Mouse (Mus musculus) thymus, adult 2 months (tissue): ENCODE measurements around the gene Fam171a2. TPM values are rescaled to one million over a fixed set of nuclear protein-coding genes. Genes with fewer than 3 reads are reported as not detected.
"Not testable (repeated sequence)": the region's sequence is repeated elsewhere in the genome, so short reads cannot be mapped to it uniquely, and the experiment has no call there.

Experiments used
- DNase-seq: peaks from one replicate; pipeline ENCODE4 v3.0.0; 2021
- H3K27ac ChIP-seq: fragments of 200-500 bp; 2 replicates; pipeline ENCODE4 v1.5.1; 2012; ENCODE audit warnings: low read length, control low read depth; ENCODE audit not compliant: control insufficient read depth, insufficient read depth
- H3K27me3 ChIP-seq: fragments of 200-500 bp; 2 replicates; pipeline ENCODE4 v1.6.1; 2012; ENCODE audit warnings: mild to moderate bottlenecking, low read length, moderate library complexity, mixed read lengths; ENCODE audit not compliant: control insufficient read depth, insufficient read depth
- H3K36me3 ChIP-seq: fragments of 200-500 bp; 2 replicates; pipeline ENCODE4 v1.6.1; 2012; ENCODE audit warnings: mild to moderate bottlenecking, low read length, moderate library complexity; ENCODE audit not compliant: control insufficient read depth, insufficient read depth
- H3K4me1 ChIP-seq: fragments of 200-500 bp; replicated peaks from 2 replicates; pipeline ENCODE4 v1.6.1; 2012; ENCODE audit warnings: low read length; ENCODE audit not compliant: control insufficient read depth, insufficient read depth
- H3K4me3 ChIP-seq: fragments of 200-500 bp; 2 replicates; pipeline ENCODE4 v1.5.1; 2012; ENCODE audit warnings: mild to moderate bottlenecking, low read length, control low read depth, moderate library complexity; ENCODE audit not compliant: control insufficient read depth, insufficient read depth
- CTCF ChIP-seq: fragments of 200-500 bp; IDR thresholded peaks from 2 replicates; pipeline ENCODE4 v1.5.1; 2012; ENCODE audit warnings: mild to moderate bottlenecking, control low read depth, low read length, moderate library complexity, borderline replicate concordance; ENCODE audit not compliant: control insufficient read depth, poor library complexity, insufficient read depth; ENCODE audit errors: extremely low read depth
- POLR2A ChIP-seq: fragments of 200-500 bp; IDR thresholded peaks from 2 replicates; pipeline ENCODE4 v1.6.1; 2012; ENCODE audit warnings: mild to moderate bottlenecking, low read length, control low read depth, moderate library complexity; ENCODE audit not compliant: control insufficient read depth, poor library complexity, insufficient read depth; ENCODE audit errors: extremely low read depth
- WGBS: fragments of 180-500 bp; shearing (Covaris S2); methylation state at CpG from one replicate; pipeline ENCODE4 v1.1.7; 2018; 5-methylcytosine and 5-hydroxymethylcytosine counted together
- polyA plus RNA-seq: library from polyadenylated mRNA; depleted of rRNA; stranded (reverse); fragments of >200 nt; gene quantifications from 2 replicates; pipeline ENCODE4 v1.2.3, GENCODE M21; 2012

Gene Fam171a2
- polyA plus RNA-seq, 1 experiment: 2.6 TPM

GRCm38 (mm10) chr11:102418887-102419286 lies 28.6 kb downstream of the Fam171a2 start:
- no peak for TF ChIP-seq CTCF
- no peak for TF ChIP-seq POLR2A
- DNase-seq: no peak
- Histone ChIP-seq H3K4me3 (no peak overlapping the region), H3K36me3 (no peaks in the 10 kb centered on the region), H3K4me1 (no peaks in the 10 kb centered on the region), H3K27ac (no peak overlapping the region), H3K27me3 (no peaks in the 10 kb centered on the region)

- Histone ChIP-seq H3K4me3 (no peak overlapping the region), H3K4me1 (no peaks in the 10 kb centered on the region), H3K27ac (no peak overlapping the region), H3K27me3 (no peaks in the 10 kb centered on the region), H3K36me3 (no peaks in the 10 kb centered on the region)
- TF ChIP-seq POLR2A: no peak
- no peak for TF ChIP-seq CTCF
- 69% methylated on average over 1 of the region's 1 CpGs for WGBS
- no peak for DNase-seq
These were observed 30.3 kb downstream of the Fam171a2 start for GRCm38 (mm10) chr11:102417160-102417559.

DNA sequence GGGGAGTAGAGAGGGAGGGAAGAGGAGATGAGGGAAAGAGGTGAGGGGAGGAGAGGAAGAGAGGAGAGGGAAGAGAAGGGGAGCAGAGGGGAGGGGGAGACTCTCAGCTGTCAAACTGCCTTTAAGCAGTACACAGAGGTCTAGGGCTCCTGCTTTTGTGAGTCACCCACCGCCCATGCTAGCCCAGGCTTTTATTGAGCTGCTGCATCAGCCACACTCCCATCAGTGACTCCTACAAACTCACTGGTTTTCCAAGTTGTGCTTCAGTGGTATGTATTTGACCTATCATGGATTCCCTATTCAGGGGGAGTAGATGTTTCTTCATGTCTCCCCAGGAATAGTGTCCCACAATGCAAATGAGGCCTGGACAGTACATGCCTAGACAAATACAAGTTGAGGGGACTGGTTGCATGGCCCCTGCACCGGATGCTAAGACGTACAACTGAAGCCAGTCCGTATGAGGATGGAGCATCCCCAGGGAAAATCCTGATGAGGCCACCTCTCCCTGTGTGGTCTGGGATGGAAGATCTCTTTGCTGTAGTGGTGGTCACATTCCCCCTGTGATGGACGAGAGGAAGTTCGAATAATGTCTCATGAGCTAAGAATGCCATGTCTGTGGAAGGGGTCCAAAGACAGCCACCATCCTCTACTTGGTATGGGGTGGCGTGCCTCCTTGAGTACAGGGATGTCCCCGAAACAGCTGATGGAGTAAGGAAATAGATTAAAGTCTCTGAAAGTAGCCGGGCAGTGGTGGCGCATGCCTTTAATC lies 32.3 kb downstream of the Fam171a2 start:
- H3K27me3 ChIP-seq: no peaks in the 10 kb centered on the region
- TF ChIP-seq CTCF: no peak
- no peak for TF ChIP-seq POLR2A
- DNase-seq: no peak
- WGBS: 78% methylated on average over 10 of the region's 10 CpGs
- no peaks in the 10 kb centered on the region for H3K4me1 ChIP-seq
- no peak overlapping the region for H3K4me3 ChIP-seq
- H3K27ac ChIP-seq: no peak overlapping the region
- no peaks in the 10 kb centered on the region for H3K36me3 ChIP-seq

DNA sequence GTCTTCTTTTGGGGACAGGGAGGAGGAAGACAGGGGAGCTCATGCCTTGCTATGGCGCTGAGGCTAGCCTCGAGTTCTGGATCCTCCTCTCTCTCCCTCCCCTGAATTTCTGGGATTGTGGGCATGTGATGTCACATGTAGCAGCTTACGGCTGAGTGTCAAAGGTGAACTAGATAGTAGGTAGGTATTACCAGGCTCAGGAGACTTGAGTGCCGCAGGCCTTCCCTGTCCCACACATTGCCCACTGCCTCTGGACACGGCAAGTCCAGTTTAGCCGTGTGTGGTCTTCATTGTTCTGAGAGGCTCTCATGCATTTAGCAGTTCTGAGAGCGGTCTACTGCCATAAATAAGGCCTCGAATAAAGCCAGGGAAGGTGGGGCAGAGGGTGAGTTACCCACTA lies 34.4 kb downstream of the Fam171a2 start:
- H3K27me3 ChIP-seq: no peaks in the 10 kb centered on the region
- 0 out of 2 replicates have a peak, but pooled peaks cover 2% of the 10 kb centered on the region for H3K4me1 ChIP-seq
- TF ChIP-seq CTCF (no peak), POLR2A (no peak)
- H3K27ac ChIP-seq: no peak overlapping the region
- no peak for DNase-seq
- H3K4me3 ChIP-seq: no peak overlapping the region
- no peaks in the 10 kb centered on the region for H3K36me3 ChIP-seq
- WGBS: 90% methylated on average over 8 of the region's 8 CpGs

- TF ChIP-seq CTCF: no peak; the same call in 1 of the 2 replicates
- no peak for TF ChIP-seq POLR2A
- DNase-seq: peak; percentile 84
- Histone ChIP-seq H3K4me3 (no peak overlapping the region), H3K27me3 (no peaks in the 10 kb centered on the region), H3K4me1 (peaks cover 9% of the 10 kb centered on the region), H3K36me3 (no peaks in the 10 kb centered on the region), H3K27ac (no peak overlapping the region)
- 8% methylated on average over 11 of the region's 11 CpGs for WGBS
These were observed 35.8 kb downstream of the Fam171a2 start for GRCm38 (mm10) chr11:102411704-102412103.

- Histone ChIP-seq H3K27ac (no peak overlapping the region), H3K27me3 (no peaks in the 10 kb centered on the region), H3K4me3 (no peak overlapping the region), H3K4me1 (peaks cover 12% of the 10 kb centered on the region), H3K36me3 (no peaks in the 10 kb centered on the region)
- 88% methylated on average over 3 of the region's 3 CpGs for WGBS
- no peak for TF ChIP-seq POLR2A
- TF ChIP-seq CTCF: no peak
- DNase-seq: no peak
These were observed 36.4 kb downstream of the Fam171a2 start for GRCm38 (mm10) chr11:102411061-102411460.

DNA sequence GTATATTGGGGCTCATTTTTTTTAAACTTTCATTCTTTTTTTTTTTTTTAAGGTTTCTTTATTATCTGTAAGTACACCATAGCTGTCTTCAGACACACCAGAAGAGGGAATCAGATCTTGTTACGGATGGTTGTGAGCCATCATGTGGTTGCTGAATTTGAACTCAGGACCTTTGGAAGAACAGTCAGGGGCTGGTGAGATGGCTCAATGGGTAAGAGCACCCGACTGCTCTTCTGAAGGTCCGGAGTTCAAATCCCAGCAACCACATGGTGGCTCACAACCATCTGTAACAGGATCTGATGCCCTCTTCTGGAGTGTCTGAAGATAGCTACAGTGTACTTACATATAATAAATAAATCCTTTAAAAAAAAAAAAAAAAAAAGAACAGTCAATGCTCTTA lies 37.1 kb downstream of the Fam171a2 start:
- not testable (repeated sequence) for H3K27ac ChIP-seq, DNase-seq, H3K27me3 ChIP-seq, H3K36me3 ChIP-seq, H3K4me3 ChIP-seq
- H3K4me1 ChIP-seq: peaks cover 12% of the 10 kb centered on the region
- WGBS: 94% methylated on average over 3 of the region's 3 CpGs
